Mouse (Mus musculus) liver, embryonic 14.5 days (tissue): ENCODE data around the gene Lrrc61.

Experiments used
- CTCF ChIP-seq: IDR thresholded peaks from 2 replicates; pipeline ENCODE4 v1.5.1; 2016; ENCODE audit warnings: antibody characterized with exemption, low read depth, control low read depth
- EP300 ChIP-seq: IDR thresholded peaks from 2 replicates; pipeline ENCODE4 v1.6.1; 2016; ENCODE audit warnings: antibody characterized with exemption, low read depth

DNA sequence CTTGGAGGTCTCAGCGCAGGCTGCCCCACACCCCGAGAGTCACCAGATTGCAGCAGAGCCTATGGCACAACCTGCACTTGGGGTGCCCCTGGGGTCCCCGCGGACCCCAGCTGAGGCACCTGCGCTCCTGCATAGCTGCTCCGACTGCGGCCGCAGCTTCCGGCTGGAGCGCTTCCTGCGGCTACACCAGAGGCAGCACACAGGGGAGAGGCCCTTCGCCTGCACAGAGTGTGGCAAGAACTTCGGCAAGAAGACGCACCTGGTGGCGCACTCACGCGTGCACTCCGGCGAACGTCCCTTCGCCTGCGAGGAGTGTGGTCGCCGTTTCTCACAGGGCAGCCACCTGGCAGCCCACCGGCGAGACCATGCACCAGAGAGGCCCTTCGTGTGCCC, 42.6 kb downstream of the Lrrc61 start:
- TF ChIP-seq CTCF (no peak), EP300 (no peak)
